Comparison of ENCODE assay signal across 14 mouse cellular contexts in the genomic region with DNA sequence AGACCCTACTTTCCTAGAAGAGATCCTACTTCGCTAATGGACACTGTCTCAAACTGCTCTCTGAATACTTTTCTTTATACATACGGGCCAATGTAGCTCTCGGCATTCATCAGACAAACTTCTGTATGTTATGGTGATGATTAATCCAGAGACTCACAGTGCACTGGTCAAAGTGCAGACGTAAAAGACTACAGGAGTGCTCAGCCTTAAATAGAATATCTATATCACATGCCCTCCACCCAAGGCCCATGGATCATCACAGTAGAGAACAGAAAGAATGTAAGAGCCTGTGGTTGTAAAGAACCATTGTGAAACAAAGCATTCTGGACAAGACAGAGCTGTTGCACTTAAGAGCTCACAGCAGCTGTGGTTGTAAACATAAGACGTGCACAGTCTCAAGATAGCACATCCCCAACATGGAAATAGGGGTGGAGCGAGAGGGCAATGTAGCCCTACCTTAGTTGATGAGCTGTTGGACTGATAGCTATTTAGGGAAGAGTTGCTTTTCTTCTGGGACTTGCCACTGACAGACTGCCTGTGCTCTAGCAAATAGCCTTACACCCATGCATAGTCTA.
"Had no signal": no experiment of that assay in that cellular context is flagged by ENCODE, and none has a peak within 500 bp of the region (broad histone marks: within the 10 kb centered on the region; RNA-seq: fewer than 3 reads in every experiment).

No protein-coding gene starts in this region.

- H3K27ac ChIP-seq: limb, embryonic 13.5 days; liver, embryonic 14.5 days; midbrain, embryonic 10.5 days; neural tube, embryonic 15.5 days; stomach, postnatal 0 days had no signal

- H3K9ac ChIP-seq: limb, embryonic 13.5 days; liver, embryonic 14.5 days; neural tube, embryonic 15.5 days had no signal

- H3K4me2 ChIP-seq: limb, embryonic 13.5 days; neural tube, embryonic 15.5 days had no signal

- DNase-seq: kidney, adult 9 months; kidney, postnatal 14 days; left cerebral cortex, postnatal 4 days; lung, adult 2 months; midbrain, embryonic 14.5 days; right cerebral cortex, adult 18-20 months; right cerebral cortex, postnatal 25 days; thymus, postnatal 4 days had no signal

- H3K27me3 ChIP-seq: limb, embryonic 13.5 days; neural tube, embryonic 15.5 days had no signal

- H3K4me3 ChIP-seq: limb, embryonic 13.5 days; midbrain, embryonic 10.5 days; myocyte; neural tube, embryonic 15.5 days had no signal

- H3K36me3 ChIP-seq: limb, embryonic 13.5 days; midbrain, embryonic 10.5 days; neural tube, embryonic 15.5 days had no signal
